In the genomic region with DNA sequence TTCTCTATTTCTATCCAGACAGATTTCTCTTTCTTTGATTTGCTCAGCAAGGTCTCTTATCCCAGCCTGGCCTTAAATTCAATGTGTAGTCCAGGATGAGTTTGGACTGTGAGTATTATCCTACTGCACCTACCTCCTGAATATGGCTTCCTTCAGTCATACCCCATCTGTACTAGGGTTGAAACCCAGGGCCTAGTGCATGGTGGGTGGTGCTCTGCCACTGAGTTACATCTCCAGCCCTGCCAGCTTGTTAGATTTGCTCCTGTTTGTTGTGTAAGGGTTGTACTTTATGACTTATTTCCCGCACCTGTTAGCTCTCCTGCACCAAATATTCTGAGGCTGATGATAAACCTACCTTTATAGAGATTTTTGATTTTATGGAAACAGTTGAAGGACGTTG, we compare ENCODE assay signal across 22 mouse cellular contexts. TPM values are rescaled to one million over a fixed set of nuclear protein-coding genes. Genes with fewer than 3 reads are reported as not detected.
DNase-seq lines count a peak whose midpoint lies in the region; ATAC-seq and TF ChIP-seq lines count a peak whose summit lies in the region.
"Had no signal": no experiment of that assay in that cellular context is flagged by ENCODE, and none has a peak within 500 bp of the region (broad histone marks: within the 10 kb centered on the region; RNA-seq: fewer than 3 reads in every experiment).

No protein-coding gene starts in this region.

- WGBS in limb, embryonic 11.5 days, result 89% methylated on average over 2 of the region's 2 CpGs
- 93% methylated on average over 2 of the region's 2 CpGs for WGBS in limb, embryonic 10.5 days
- WGBS in midbrain, embryonic 10.5 days, result 90% methylated on average over 2 of the region's 2 CpGs
- 95% methylated on average over 2 of the region's 2 CpGs for WGBS in midbrain, postnatal 0 days
- WGBS in midbrain, embryonic 11.5 days, result 92% methylated on average over 2 of the region's 2 CpGs
- WGBS in midbrain, embryonic 14.5 days, result 96% methylated on average over 2 of the region's 2 CpGs

- TF ChIP-seq CTCF in midbrain, postnatal 0 days (IDR thresholded peaks at IDR 0.05), result no peak

- H3K4me3 ChIP-seq in limb, embryonic 11.5 days (ENCODE audit: low read depth, low read length), result no peak overlapping the region
- H3K4me3 ChIP-seq in limb, embryonic 10.5 days, result no peak overlapping the region
- H3K4me3 ChIP-seq in midbrain, embryonic 10.5 days, result no peak overlapping the region
- no peak overlapping the region for H3K4me3 ChIP-seq in midbrain, postnatal 0 days (ENCODE audit: low read depth, low read length)
- H3K4me3 ChIP-seq in midbrain, embryonic 11.5 days (ENCODE audit: low read depth, low read length), result no peak overlapping the region
- H3K4me3 ChIP-seq in midbrain, embryonic 14.5 days (replicated peaks; ENCODE audit: low read depth, low read length), result no peak overlapping the region

- H3K9ac ChIP-seq in limb, embryonic 11.5 days (ENCODE audit: low read length), result no peak overlapping the region
- no peak overlapping the region for H3K9ac ChIP-seq in midbrain, postnatal 0 days (replicated peaks; ENCODE audit: low read length, poor library complexity, severe bottlenecking)
- no peak overlapping the region for H3K9ac ChIP-seq in midbrain, embryonic 11.5 days (ENCODE audit: low read length)
- no peak overlapping the region for H3K9ac ChIP-seq in midbrain, embryonic 14.5 days (replicated peaks; ENCODE audit: low read length)

- 0 out of 2 replicates have a peak, but pooled peaks cover 2% of the 10 kb centered on the region for H3K36me3 ChIP-seq in limb, embryonic 11.5 days (ENCODE audit: control insufficient read depth, insufficient read depth, low read length)
- H3K36me3 ChIP-seq in limb, embryonic 10.5 days, result peaks cover 51% of the 10 kb centered on the region
- peaks cover 53% of the 10 kb centered on the region for H3K36me3 ChIP-seq in midbrain, embryonic 10.5 days
- H3K36me3 ChIP-seq in midbrain, postnatal 0 days (ENCODE audit: insufficient read depth, low read length), result peaks cover 8% of the 10 kb centered on the region; the same call in 1 of the 2 replicates
- no peaks in the 10 kb centered on the region for H3K36me3 ChIP-seq in midbrain, embryonic 11.5 days (ENCODE audit: control insufficient read depth, insufficient read depth, low read length)
- peaks cover 30% of the 10 kb centered on the region for H3K36me3 ChIP-seq in midbrain, embryonic 14.5 days (ENCODE audit: control insufficient read depth, insufficient read depth, low read length)

- H3K4me2 ChIP-seq in limb, embryonic 11.5 days (ENCODE audit: low read depth, severe bottlenecking), result no peak overlapping the region
- no peak overlapping the region for H3K4me2 ChIP-seq in midbrain, postnatal 0 days (ENCODE audit: low read depth, low read length, poor library complexity, severe bottlenecking)
- no peak overlapping the region for H3K4me2 ChIP-seq in midbrain, embryonic 11.5 days
- no peak overlapping the region for H3K4me2 ChIP-seq in midbrain, embryonic 14.5 days (ENCODE audit: low read length)

- no peaks in the 10 kb centered on the region for H3K9me3 ChIP-seq in limb, embryonic 11.5 days (ENCODE audit: control insufficient read depth, low read length)
- H3K9me3 ChIP-seq in limb, embryonic 10.5 days (replicated peaks), result no peaks in the 10 kb centered on the region
- no peaks in the 10 kb centered on the region for H3K9me3 ChIP-seq in midbrain, embryonic 10.5 days (replicated peaks)
- H3K9me3 ChIP-seq in midbrain, postnatal 0 days (ENCODE audit: low read length), result no peaks in the 10 kb centered on the region
- no peaks in the 10 kb centered on the region for H3K9me3 ChIP-seq in midbrain, embryonic 11.5 days (ENCODE audit: control insufficient read depth, low read length)
- H3K9me3 ChIP-seq in midbrain, embryonic 14.5 days (ENCODE audit: control insufficient read depth, low read length), result no peaks in the 10 kb centered on the region
- H3K9me3 ChIP-seq: G1E had no signal

- peaks cover 3% of the 10 kb centered on the region; the same call in 1 of the 2 replicates for H3K4me1 ChIP-seq in limb, embryonic 11.5 days (ENCODE audit: control insufficient read depth, insufficient read depth, low read length)
- H3K4me1 ChIP-seq in limb, embryonic 10.5 days, result peaks cover 11% of the 10 kb centered on the region
- peaks cover 17% of the 10 kb centered on the region for H3K4me1 ChIP-seq in midbrain, embryonic 10.5 days
- H3K4me1 ChIP-seq in midbrain, postnatal 0 days (ENCODE audit: insufficient read depth, low read length), result no peaks in the 10 kb centered on the region
- peaks cover 4% of the 10 kb centered on the region; the same call in 1 of the 2 replicates for H3K4me1 ChIP-seq in midbrain, embryonic 11.5 days (ENCODE audit: control insufficient read depth, insufficient read depth, low read length)
- peaks cover 12% of the 10 kb centered on the region; the same call in 1 of the 2 replicates for H3K4me1 ChIP-seq in midbrain, embryonic 14.5 days (ENCODE audit: control insufficient read depth, insufficient read depth, low read length)

- H3K27me3 ChIP-seq in limb, embryonic 11.5 days (ENCODE audit: control insufficient read depth, insufficient read depth, low read length), result no peaks in the 10 kb centered on the region
- no peaks in the 10 kb centered on the region for H3K27me3 ChIP-seq in limb, embryonic 10.5 days (ENCODE audit: low read depth, poor library complexity, severe bottlenecking)
- no peaks in the 10 kb centered on the region for H3K27me3 ChIP-seq in midbrain, embryonic 10.5 days (ENCODE audit: low read depth, poor library complexity, severe bottlenecking)
- no peaks in the 10 kb centered on the region for H3K27me3 ChIP-seq in midbrain, postnatal 0 days (ENCODE audit: insufficient read depth, low read length)
- H3K27me3 ChIP-seq in midbrain, embryonic 11.5 days (ENCODE audit: control insufficient read depth, insufficient read depth, low read length), result no peaks in the 10 kb centered on the region
- no peaks in the 10 kb centered on the region for H3K27me3 ChIP-seq in midbrain, embryonic 14.5 days (ENCODE audit: control insufficient read depth, insufficient read depth, low read length)
- H3K27me3 ChIP-seq: CH12.LX, Patski had no signal

- H3K27ac ChIP-seq in limb, embryonic 11.5 days (replicated peaks; ENCODE audit: low read depth, low read length), result no peak overlapping the region
- no peak overlapping the region for H3K27ac ChIP-seq in limb, embryonic 10.5 days
- no peak overlapping the region for H3K27ac ChIP-seq in midbrain, embryonic 10.5 days (replicated peaks)
- no peak overlapping the region for H3K27ac ChIP-seq in midbrain, postnatal 0 days (ENCODE audit: low read depth, low read length)
- H3K27ac ChIP-seq in midbrain, embryonic 11.5 days (ENCODE audit: low read depth, low read length), result no peak overlapping the region
- no peak overlapping the region for H3K27ac ChIP-seq in midbrain, embryonic 14.5 days (replicated peaks; ENCODE audit: low read depth, low read length)

- no peak for ATAC-seq in limb, embryonic 11.5 days (ENCODE audit: insufficient number of reproducible peaks, low FRiP score, low TSS enrichment, low read depth)
- no peak for ATAC-seq in midbrain, postnatal 0 days (ENCODE audit: low FRiP score)
- no peak for ATAC-seq in midbrain, embryonic 11.5 days (ENCODE audit: low FRiP score)
- no peak for ATAC-seq in midbrain, embryonic 14.5 days (ENCODE audit: low FRiP score, low TSS enrichment)
- ATAC-seq: activated CD4-positive, CD25-positive, alpha-beta regulatory T cell, adult 4 months; CD4-positive, CD25-positive, alpha-beta regulatory T cell, adult 4 months; Patski had no signal

- DNase-seq in heart, adult 11 months, result peak; percentile 66
- DNase-seq in heart, adult 8-10 months (ENCODE audit: low spot score), result no peak
- DNase-seq in limb, embryonic 11.5 days (ENCODE audit: low spot score), result peak; percentile 13
- no peak for DNase-seq in limb, embryonic 10.5 days (ENCODE audit: low spot score)
- DNase-seq in midbrain, embryonic 10.5 days (ENCODE audit: low spot score), result peak; percentile 3
- no peak for DNase-seq in midbrain, postnatal 0 days (ENCODE audit: low spot score)
- peak; percentile 71 for DNase-seq in midbrain, embryonic 11.5 days (ENCODE audit: low spot score, missing footprints)
- DNase-seq in midbrain, embryonic 14.5 days, result no peak
- DNase-seq: adrenal gland, adult 2 months; adrenal gland, adult 8-10 months; adrenal gland, postnatal 10 days; adrenal gland, postnatal 14 days; adrenal gland, postnatal 25 days; adrenal gland, postnatal 36 days; B cell, adult 2 months; cerebellum, adult 11 months; cerebellum, adult 11-12 months had no signal

RNA-seq across cellular contexts. Expression of a gene that starts 5.8 kb away (rescaled TPM):
- 100 to 1,000 TPM; 151 to 245 (median 188) TPM for total RNA-seq in heart, adult 8-10 months (2022)
- 383 and 387 TPM in 2 replicates for polyA plus RNA-seq in limb, embryonic 11.5 days (2014; fragmentation: Nextera tagmentation; extraction: Ambion mirVana)
- polyA plus RNA-seq in limb, embryonic 10.5 days (2016; fragmentation: Nextera tagmentation; extraction: Ambion mirVana), result 364 and 386 TPM in 2 replicates
- 327 and 357 TPM in 2 replicates for polyA plus RNA-seq in midbrain, embryonic 10.5 days (2016; fragmentation: Nextera tagmentation; extraction: Ambion mirVana)
- 94.0 and 96.9 TPM in 2 replicates for total RNA-seq in midbrain, postnatal 0 days (2014; rRNA removed)
- polyA plus RNA-seq in midbrain, postnatal 0 days (2015; fragmentation: Nextera tagmentation; extraction: Ambion mirVana), result 188 and 192 TPM in 2 replicates
- 353 and 371 TPM in 2 replicates for polyA plus RNA-seq in midbrain, embryonic 11.5 days (2014; fragmentation: Nextera tagmentation; extraction: Ambion mirVana)
- polyA plus RNA-seq in midbrain, embryonic 14.5 days (2014; fragmentation: Nextera tagmentation; extraction: Ambion mirVana), result 217 and 234 TPM in 2 replicates

RNA-seq across cellular contexts. Expression of a gene that starts 27.6 kb away (rescaled TPM):
- 10 to 100 TPM in 1 of 4 experiments, 1 to 10 TPM in 3; 7.0 to 13.0 (median 8.6) TPM for total RNA-seq in heart, adult 8-10 months (2022)
- 20.7 and 21.0 TPM in 2 replicates for polyA plus RNA-seq in limb, embryonic 11.5 days (2014; fragmentation: Nextera tagmentation; extraction: Ambion mirVana)
- polyA plus RNA-seq in limb, embryonic 10.5 days (2016; fragmentation: Nextera tagmentation; extraction: Ambion mirVana), result 17.6 and 19.8 TPM in 2 replicates
- polyA plus RNA-seq in midbrain, embryonic 10.5 days (2016; fragmentation: Nextera tagmentation; extraction: Ambion mirVana), result 18.1 and 22.5 TPM in 2 replicates
- total RNA-seq in midbrain, postnatal 0 days (2014; rRNA removed), result 125 and 160 TPM in 2 replicates
- 32.1 and 37.8 TPM in 2 replicates for polyA plus RNA-seq in midbrain, postnatal 0 days (2015; fragmentation: Nextera tagmentation; extraction: Ambion mirVana)
- 27.9 and 29.2 TPM in 2 replicates for polyA plus RNA-seq in midbrain, embryonic 11.5 days (2014; fragmentation: Nextera tagmentation; extraction: Ambion mirVana)
- 36.4 and 48.0 TPM in 2 replicates for polyA plus RNA-seq in midbrain, embryonic 14.5 days (2014; fragmentation: Nextera tagmentation; extraction: Ambion mirVana)

Comparison
In these comparisons a context has a peak if more than half of its experiments do, and no peak if none do; other contexts are left out.
1. DNase-seq: peak in heart, adult 11 months (single experiment), limb, embryonic 11.5 days (single experiment), midbrain, embryonic 10.5 days (single experiment) and midbrain, embryonic 11.5 days (single experiment); none in heart, adult 8-10 months (single experiment), limb, embryonic 10.5 days (single experiment), midbrain, postnatal 0 days (single experiment) and midbrain, embryonic 14.5 days (single experiment).